Comparison of ENCODE assay signal across 8 mouse cellular contexts in the genomic region with DNA sequence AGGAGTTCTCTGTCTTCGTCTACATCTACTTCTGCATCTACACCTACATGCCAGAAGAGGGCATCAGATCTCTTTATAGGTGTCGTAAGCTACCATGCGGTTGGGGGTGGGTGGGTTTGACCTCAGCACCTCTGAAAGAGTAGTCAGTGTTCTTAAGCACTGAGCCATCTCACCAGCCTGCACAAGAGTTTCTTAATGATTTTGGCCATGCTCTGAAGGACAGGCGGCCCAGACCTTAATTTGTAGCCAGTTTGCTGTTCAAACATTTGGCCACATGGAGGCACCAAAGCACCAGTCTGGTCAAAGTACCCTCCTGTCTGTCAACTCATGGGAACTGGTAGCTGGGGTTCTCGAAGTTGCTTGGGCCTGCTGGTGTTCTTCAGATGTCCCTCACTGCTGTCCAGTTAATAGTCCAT. TPM values are rescaled to one million over a fixed set of nuclear protein-coding genes. Genes with fewer than 3 reads are reported as not detected.
DNase-seq lines count a peak whose midpoint lies in the region; ATAC-seq lines count a peak whose summit lies in the region.

No protein-coding gene starts in this region.

- ATAC-seq in intestine, embryonic 14.5 days (replicated peaks; ENCODE audit: low FRiP score, low TSS enrichment, low read depth): peak; percentile 79
- ATAC-seq in megakaryocyte-erythroid progenitor cell, adult 5-6 weeks (replicated peaks; ENCODE audit: low FRiP score, low TSS enrichment, poor library complexity, severe bottlenecking): peak; percentile 95

- no peaks in the 10 kb centered on the region for H3K36me3 ChIP-seq in intestine, embryonic 14.5 days (ENCODE audit: control insufficient read depth, insufficient read depth, low read length)

- H3K4me2 ChIP-seq in intestine, embryonic 14.5 days (ENCODE audit: low read length): peak overlapping the region; percentile 38

- no peak overlapping the region for H3K27ac ChIP-seq in intestine, embryonic 14.5 days (ENCODE audit: low read depth)

- H3K9ac ChIP-seq in intestine, embryonic 14.5 days (ENCODE audit: low read length): no peak overlapping the region

- no peaks in the 10 kb centered on the region for H3K4me1 ChIP-seq in intestine, embryonic 14.5 days (replicated peaks; ENCODE audit: control insufficient read depth, insufficient read depth, low read length)

- peak; percentile 69 to 71 for DNase-seq in adrenal gland, adult 18-20 months (ENCODE audit: low spot score in 2 of 2)
- peak; percentile 84 for DNase-seq in embryo, embryonic 11 days
- peak; percentile 61 to 68 for DNase-seq in gastrocnemius, postnatal 36 days
- DNase-seq in intestine, embryonic 14.5 days (ENCODE audit: low spot score): peak; percentile 94
- DNase-seq in left cerebral cortex, postnatal 14 days (ENCODE audit: low spot score in 2 of 2): peak; percentile 73 to 75
- peak; percentile 70 to 79 for DNase-seq in right cerebral cortex, postnatal 10 days (ENCODE audit: low spot score in 2 of 2)
- peak; percentile 64 for DNase-seq in urinary bladder, postnatal 25 days (ENCODE audit: low spot score)

- H3K27me3 ChIP-seq in intestine, embryonic 14.5 days (replicated peaks; ENCODE audit: control insufficient read depth, insufficient read depth, low read length): no peaks in the 10 kb centered on the region

- H3K9me3 ChIP-seq in intestine, embryonic 14.5 days (ENCODE audit: control insufficient read depth, low read length): no peaks in the 10 kb centered on the region

- intact Hi-C loops in gastrocnemius, postnatal 36 days (cut with DNase I): loop anchor here (1.0 to 2.0 kb wide), 2 partner anchors 230 to 337 kb away; no protein-coding TSS in a partner anchor
- intact Hi-C loops in left cerebral cortex, postnatal 14 days (cut with DNase I): loop anchor here (1.0 to 2.0 kb wide), 2 partner anchors 232 to 335 kb away; no protein-coding TSS in a partner anchor

- 14% methylated on average over 5 of the region's 5 CpGs for WGBS in intestine, embryonic 14.5 days

- H3K4me3 ChIP-seq in intestine, embryonic 14.5 days (ENCODE audit: low read depth, low read length): no peak overlapping the region

RNA-seq across cellular contexts. Expression of a gene that starts 31.5 kb away (rescaled TPM):
- total RNA-seq in adrenal gland, adult 18-20 months (2021): 10 to 100 TPM; 12.5 to 15.6 TPM
- 10 to 100 TPM; 11.1 to 14.2 TPM for total RNA-seq in gastrocnemius, postnatal 36 days (2021)
- 8.5 and 12.3 TPM in 2 replicates for polyA plus RNA-seq in intestine, embryonic 14.5 days (2014; fragmentation: Nextera tagmentation; extraction: Ambion mirVana)
- 10 to 100 TPM; 39.0 to 44.7 TPM for total RNA-seq in left cerebral cortex, postnatal 14 days (2021)
- 5.4 and 9.9 TPM in 2 replicates for total RNA-seq in megakaryocyte-erythroid progenitor cell, adult 5-6 weeks (2014; fragmentation: Nextera tagmentation)
- 7.3 and 7.7 TPM in 2 replicates for total RNA-seq in megakaryocyte-erythroid progenitor cell, adult 5-6 weeks (2017)

RNA-seq across cellular contexts. Expression of a gene that starts 54.4 kb away (rescaled TPM):
- total RNA-seq in adrenal gland, adult 18-20 months (2021): 10 to 100 TPM; 17.4 to 19.9 TPM
- 1 to 10 TPM; 5.5 to 7.4 TPM for total RNA-seq in gastrocnemius, postnatal 36 days (2021)
- polyA plus RNA-seq in intestine, embryonic 14.5 days (2014; fragmentation: Nextera tagmentation; extraction: Ambion mirVana): 13.8 and 17.3 TPM in 2 replicates
- total RNA-seq in left cerebral cortex, postnatal 14 days (2021): 10 to 100 TPM; 24.3 TPM
- total RNA-seq in megakaryocyte-erythroid progenitor cell, adult 5-6 weeks (2014; fragmentation: Nextera tagmentation): 66.5 and 85.9 TPM in 2 replicates
- total RNA-seq in megakaryocyte-erythroid progenitor cell, adult 5-6 weeks (2017): 45.8 TPM in 2 replicates
